Mouse (Mus musculus) liver, embryonic 13.5 days (tissue): ENCODE measurements around the gene Mme. TPM values are rescaled to one million over a fixed set of nuclear protein-coding genes. Genes with fewer than 3 reads are reported as not detected.

ENCODE experiments used
- ATAC-seq: fragments of 200-750 bp; cut with Nextera tagmentation; 2 replicates; pipeline ENCODE4 v1.8.0; 2017; ENCODE audit warnings: low read depth, mild to moderate bottlenecking, moderate number of reproducible peaks, moderate library complexity
- DNase-seq: peaks from one replicate; pipeline ENCODE4 v3.0.0; 2022
- H3K27ac ChIP-seq: fragments of 300-500 bp; sonication (generic); 2 replicates; pipeline ENCODE4 v1.5.1; 2015; ENCODE audit warnings: moderate library complexity, mild to moderate bottlenecking, inconsistent platforms
- H3K27me3 ChIP-seq: fragments of 300-500 bp; sonication (generic); 2 replicates; pipeline ENCODE4 v1.6.1; 2015; ENCODE audit warnings: mild to moderate bottlenecking, inconsistent platforms
- H3K36me3 ChIP-seq: fragments of 300-500 bp; sonication (generic); 2 replicates; pipeline ENCODE4 v1.6.1; 2015; ENCODE audit warnings: mild to moderate bottlenecking, inconsistent platforms
- H3K4me1 ChIP-seq: fragments of 300-500 bp; sonication (generic); replicated peaks from 2 replicates; pipeline ENCODE4 v1.6.1; 2015; ENCODE audit warnings: inconsistent platforms
- H3K4me2 ChIP-seq: fragments of 300-500 bp; sonication (generic); 2 replicates; pipeline ENCODE4 v1.6.1; 2015; ENCODE audit warnings: inconsistent platforms, mild to moderate bottlenecking, moderate library complexity
- H3K4me3 ChIP-seq: fragments of 300-500 bp; sonication (generic); replicated peaks from 2 replicates; pipeline ENCODE4 v1.5.1; 2015; ENCODE audit warnings: mild to moderate bottlenecking, inconsistent platforms
- H3K9ac ChIP-seq: fragments of 300-500 bp; sonication (generic); 2 replicates; pipeline ENCODE4 v1.6.1; 2015; ENCODE audit warnings: mild to moderate bottlenecking, inconsistent platforms
- H3K9me3 ChIP-seq: fragments of 300-500 bp; sonication (generic); replicated peaks from 2 replicates; pipeline ENCODE4 v1.6.1; 2016; ENCODE audit warnings: inconsistent platforms
- WGBS: fragments of 180-500 bp; shearing (Covaris S2); methylation state at CpG from one replicate; pipeline ENCODE4 v1.1.7; 2015; ENCODE audit not compliant: insufficient replicate concordance; 5-methylcytosine and 5-hydroxymethylcytosine counted together
- polyA plus RNA-seq: library from polyadenylated mRNA; unstranded; fragments of >200 nt; fragmentation: Nextera tagmentation; extraction: Ambion mirVana; gene quantifications from 2 replicates; pipeline ENCODE4 v1.2.1, GENCODE M21; 2015

The Mme gene
- 0.19 and 0.22 TPM in 2 replicates for polyA plus RNA-seq

DNA sequence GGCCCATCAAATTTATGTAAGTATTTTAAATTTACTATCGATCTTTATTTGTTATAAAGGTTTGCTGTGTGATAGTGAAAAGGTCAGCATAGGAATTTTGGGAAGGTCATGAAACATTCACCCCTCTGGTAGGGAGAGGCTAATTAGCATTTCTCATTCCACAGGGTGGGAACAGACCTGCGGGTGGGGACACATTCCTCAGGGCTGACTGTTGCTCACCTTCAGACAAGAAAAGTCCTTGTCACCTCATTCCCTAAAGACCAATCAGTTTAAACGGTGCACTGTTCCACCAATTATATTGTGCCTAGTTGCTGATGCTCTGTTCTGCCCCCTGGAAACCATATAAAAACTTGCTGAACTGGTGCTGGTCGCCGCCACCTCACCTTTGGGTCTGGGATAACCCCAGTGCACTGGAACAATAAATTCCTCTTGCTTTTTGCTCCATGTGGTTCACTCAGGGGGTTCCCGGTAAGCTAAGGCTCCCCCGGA lies at the start of gene Mme:
TSS of gene Mme (plus strand) at position 439 of the 489 bp plus-strand sequence.
- no peak within 1 kb of the TSS for H3K27ac ChIP-seq
- H3K27me3 ChIP-seq, result no peaks in the 10 kb centered on the region
- DNase-seq (no peak), ATAC-seq (no peak)
- H3K9ac ChIP-seq, result no peak within 1 kb of the TSS
- 63% methylated on average over 7 of the region's 7 CpGs for WGBS
- H3K4me3 ChIP-seq, result no peak within 1 kb of the TSS
- no peaks in the 10 kb centered on the region for H3K4me1 ChIP-seq
- no peaks in the 10 kb centered on the region for H3K9me3 ChIP-seq
- H3K4me2 ChIP-seq, result no peak within 1 kb of the TSS
- no peaks in the 10 kb centered on the region for H3K36me3 ChIP-seq

DNA sequence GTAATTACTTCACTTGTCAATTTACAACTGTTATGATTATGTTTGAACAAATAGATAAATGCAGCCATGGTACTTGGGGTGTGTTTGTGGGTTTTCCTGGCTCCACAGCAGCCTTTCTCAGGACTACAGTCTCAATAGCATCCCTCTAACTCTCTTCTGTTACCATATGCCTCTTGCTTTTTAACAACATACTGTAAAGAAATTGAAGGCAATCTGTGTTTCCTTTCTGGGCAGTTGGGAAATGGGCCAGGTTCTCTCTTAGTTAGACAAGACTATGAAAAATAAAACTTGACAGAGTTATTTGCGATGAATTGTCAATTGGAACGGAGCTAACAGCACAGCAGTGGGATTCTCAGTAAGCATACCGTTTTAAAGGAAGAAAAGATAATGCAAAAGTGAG lies 44.8 kb upstream of the Mme start:
- H3K4me3 ChIP-seq, result no peak overlapping the region
- H3K36me3 ChIP-seq, result no peaks in the 10 kb centered on the region
- H3K27ac ChIP-seq, result no peak overlapping the region
- H3K27me3 ChIP-seq, result no peaks in the 10 kb centered on the region
- H3K9ac ChIP-seq, result no peak overlapping the region
- no peak overlapping the region for H3K4me2 ChIP-seq
- 59% methylated on average over 3 of the region's 3 CpGs for WGBS
- DNase-seq (no peak), ATAC-seq (no peak)
- no peaks in the 10 kb centered on the region for H3K4me1 ChIP-seq
- no peaks in the 10 kb centered on the region for H3K9me3 ChIP-seq

DNA sequence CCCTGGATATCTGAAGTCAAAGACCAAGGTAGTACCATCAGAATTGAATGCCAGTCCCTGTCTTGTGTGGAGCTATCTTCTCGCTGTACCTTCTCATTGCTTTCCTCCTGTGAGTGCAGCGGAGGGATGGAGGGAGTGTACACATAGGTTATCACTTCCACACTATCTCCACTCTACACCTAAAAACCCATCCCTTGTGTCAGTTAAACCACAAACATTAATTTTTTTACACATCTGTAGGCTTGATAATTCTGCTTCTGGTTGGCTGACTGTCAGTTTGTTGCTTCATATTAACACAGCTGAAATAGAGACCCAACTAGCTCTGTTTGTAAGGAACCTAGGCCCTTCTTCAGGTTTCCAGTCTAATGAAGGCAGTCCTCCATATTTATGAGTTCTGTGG lies 43.3 kb upstream of the Mme start:
- DNase-seq (no peak), ATAC-seq (no peak)
- Histone ChIP-seq H3K27ac (no peak overlapping the region), H3K4me1 (no peaks in the 10 kb centered on the region), H3K9ac (no peak overlapping the region), H3K9me3 (no peaks in the 10 kb centered on the region), H3K36me3 (no peaks in the 10 kb centered on the region), H3K27me3 (no peaks in the 10 kb centered on the region), H3K4me2 (no peak overlapping the region), H3K4me3 (no peak overlapping the region)
- WGBS, result 64% methylated on average over 2 of the region's 2 CpGs

DNA sequence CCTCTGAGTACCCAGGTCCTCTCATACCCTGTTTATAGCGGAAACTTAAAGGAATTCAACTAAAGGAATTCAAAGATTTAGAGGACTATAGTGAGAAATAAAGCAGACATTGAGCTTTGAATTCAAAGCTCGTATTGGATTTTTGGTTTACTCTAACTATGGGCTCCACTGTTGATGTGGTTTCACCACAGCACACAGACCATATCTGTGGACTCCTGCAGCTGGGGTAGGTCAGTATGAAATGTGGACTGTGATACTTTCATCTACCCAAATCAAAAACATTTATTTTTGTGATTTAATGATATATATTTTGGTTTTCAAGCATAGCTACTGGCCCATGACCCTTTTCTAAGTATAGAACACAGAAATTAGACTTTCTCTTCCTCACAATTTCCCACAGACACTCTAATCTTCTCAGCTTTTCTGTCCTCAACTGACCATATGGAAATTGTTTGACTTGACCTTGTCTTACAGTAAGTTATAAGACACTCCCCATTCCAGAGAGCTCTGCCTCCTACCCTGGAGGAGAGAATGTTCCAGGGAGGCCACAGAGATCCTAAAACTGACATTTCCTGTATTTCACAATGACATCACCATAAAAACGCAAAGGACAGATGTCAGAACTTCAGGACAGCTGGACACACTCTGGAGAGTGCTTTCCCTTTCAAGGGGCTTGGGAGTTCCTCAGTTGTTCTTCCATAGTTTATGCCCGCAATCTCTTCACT lies 19.3 kb upstream of the Mme start:
- Histone ChIP-seq H3K36me3 (no peaks in the 10 kb centered on the region), H3K4me2 (no peak overlapping the region), H3K9ac (no peak overlapping the region), H3K4me3 (no peak overlapping the region), H3K27ac (no peak overlapping the region), H3K27me3 (no peaks in the 10 kb centered on the region), H3K9me3 (no peaks in the 10 kb centered on the region), H3K4me1 (no peaks in the 10 kb centered on the region)
- no peak for DNase-seq
- ATAC-seq, result no peak
- 54% methylated on average over 4 of the region's 4 CpGs for WGBS

DNA sequence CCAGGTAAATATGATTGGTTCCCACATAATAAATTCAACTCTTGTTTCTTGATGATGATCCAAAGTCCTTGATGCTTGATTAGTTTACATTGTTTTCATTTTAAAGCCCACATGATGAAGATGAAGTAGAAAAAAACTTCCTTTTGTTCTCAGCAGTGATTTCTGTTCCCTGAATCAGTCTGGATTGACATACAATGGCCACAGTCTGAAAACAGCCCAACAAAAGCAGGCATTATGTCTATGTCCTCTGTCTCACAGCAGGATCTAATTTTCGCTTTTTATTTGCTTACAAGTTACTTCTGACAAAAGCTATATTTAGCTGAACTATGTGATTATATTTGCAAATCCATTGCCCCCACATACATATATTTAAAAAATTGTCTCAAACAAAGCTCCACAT lies 17.7 kb upstream of the Mme start:
- H3K36me3 ChIP-seq, result no peaks in the 10 kb centered on the region
- H3K4me1 ChIP-seq, result no peaks in the 10 kb centered on the region
- DNase-seq (no peak), ATAC-seq (no peak)
- WGBS, result 64% methylated on average over 1 of the region's 1 CpGs
- no peak overlapping the region for H3K9ac ChIP-seq
- H3K9me3 ChIP-seq, result no peaks in the 10 kb centered on the region
- no peak overlapping the region for H3K27ac ChIP-seq
- H3K27me3 ChIP-seq, result no peaks in the 10 kb centered on the region
- no peak overlapping the region for H3K4me3 ChIP-seq
- no peak overlapping the region for H3K4me2 ChIP-seq

DNA sequence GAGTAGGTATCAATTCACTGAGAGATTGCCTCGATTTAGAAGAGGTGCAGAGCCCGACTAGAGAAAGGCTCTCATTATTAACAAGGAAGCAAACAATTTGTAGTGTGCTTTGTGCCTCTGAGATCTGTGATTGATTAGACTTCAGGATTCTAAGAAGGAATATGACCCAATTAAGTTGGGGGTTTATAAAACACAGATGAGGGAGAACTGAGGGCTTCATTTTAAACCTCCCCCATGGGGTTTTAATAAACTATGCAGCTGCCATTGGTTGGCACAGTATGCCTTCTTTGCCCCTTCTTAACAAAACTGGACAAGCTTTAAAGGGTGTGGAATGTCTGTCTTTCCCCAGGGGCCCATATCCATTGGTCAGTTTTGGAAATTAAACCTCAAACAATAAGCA lies 5.4 kb upstream of the Mme start:
- Histone ChIP-seq H3K4me2 (no peak overlapping the region), H3K9me3 (no peaks in the 10 kb centered on the region), H3K27me3 (no peaks in the 10 kb centered on the region), H3K27ac (no peak overlapping the region), H3K4me1 (no peaks in the 10 kb centered on the region), H3K9ac (no peak overlapping the region), H3K36me3 (no peaks in the 10 kb centered on the region), H3K4me3 (no peak overlapping the region)
- ATAC-seq, result no peak
- 40% methylated on average over 2 of the region's 2 CpGs for WGBS
- DNase-seq, result no peak

DNA sequence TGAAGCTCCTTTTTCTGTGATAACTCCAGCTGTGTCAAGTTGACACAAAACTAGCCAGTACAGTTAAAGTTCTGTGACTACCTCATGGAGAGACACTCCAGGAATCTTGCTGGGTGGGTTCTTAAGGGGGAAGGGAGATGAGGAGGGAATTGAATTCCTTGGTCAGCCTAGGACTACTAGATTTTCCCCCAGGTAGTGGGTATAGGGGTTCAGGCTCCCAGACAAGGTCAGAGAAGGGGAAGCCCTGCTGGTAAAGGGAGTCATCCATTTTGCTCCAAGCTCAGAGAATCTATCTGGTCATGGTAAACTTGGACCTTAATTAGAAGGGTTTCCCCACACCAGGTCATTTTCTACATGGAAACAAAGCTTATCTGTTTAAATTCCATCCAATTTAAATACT lies 2.4 kb downstream of the Mme start:
- no peaks in the 10 kb centered on the region for H3K4me1 ChIP-seq
- no peaks in the 10 kb centered on the region for H3K36me3 ChIP-seq
- H3K27me3 ChIP-seq, result no peaks in the 10 kb centered on the region
- H3K4me3 ChIP-seq, result no peak overlapping the region
- H3K9me3 ChIP-seq, result no peaks in the 10 kb centered on the region
- no peak overlapping the region for H3K9ac ChIP-seq
- no peak overlapping the region for H3K27ac ChIP-seq
- H3K4me2 ChIP-seq, result no peak overlapping the region
- DNase-seq (no peak), ATAC-seq (no peak)

DNA sequence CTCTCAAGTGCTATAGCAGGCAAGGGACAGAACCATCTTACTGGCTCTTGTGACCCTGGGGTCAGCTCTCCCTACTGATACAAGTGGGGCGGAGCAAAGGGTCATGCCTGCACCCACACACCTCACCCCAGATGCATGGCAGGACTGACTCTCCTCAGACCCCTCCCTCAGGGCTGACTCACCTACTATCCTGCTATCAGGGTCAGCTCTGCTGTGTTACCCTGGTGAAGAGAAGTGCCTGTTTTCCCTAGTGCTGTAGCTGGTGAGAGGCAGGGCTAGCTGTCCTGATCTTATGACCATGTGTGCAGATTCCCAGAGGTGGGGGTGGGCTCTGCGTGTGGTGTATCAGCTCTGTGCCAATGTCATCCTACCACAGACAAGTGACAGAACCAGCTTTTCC lies 30.8 kb downstream of the Mme start:
- H3K27me3 ChIP-seq, result no peaks in the 10 kb centered on the region
- H3K9me3 ChIP-seq, result no peaks in the 10 kb centered on the region
- H3K4me1 ChIP-seq, result no peaks in the 10 kb centered on the region
- H3K36me3 ChIP-seq, result no peaks in the 10 kb centered on the region
- 69% methylated on average over 2 of the region's 2 CpGs for WGBS
- H3K9ac ChIP-seq, result no peak overlapping the region
- H3K27ac ChIP-seq, result no peak overlapping the region
- H3K4me2 ChIP-seq, result no peak overlapping the region
- no peak overlapping the region for H3K4me3 ChIP-seq
- DNase-seq, result no peak
- no peak for ATAC-seq

DNA sequence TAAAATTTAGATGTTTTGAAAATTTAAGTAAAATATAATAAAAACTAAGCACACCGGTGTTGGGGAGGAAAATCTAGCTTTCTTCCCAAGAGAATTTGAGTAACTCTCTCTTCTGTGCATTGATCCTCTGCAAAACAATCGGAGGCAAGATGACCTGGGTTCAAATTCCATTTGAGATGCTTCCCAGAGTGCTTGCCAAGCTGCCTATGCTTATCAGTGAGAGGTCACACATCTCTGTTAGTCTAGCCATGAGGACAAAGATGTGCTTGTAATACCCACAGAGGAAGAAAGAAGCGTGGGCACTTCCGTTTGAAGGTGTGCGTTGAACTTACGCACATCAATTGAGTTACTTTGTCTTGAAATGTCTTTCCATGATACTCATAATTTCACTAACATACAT lies 53.0 kb downstream of the Mme start:
- no peak for ATAC-seq
- WGBS, result 67% methylated on average over 6 of the region's 6 CpGs
- H3K9ac ChIP-seq, result no peak overlapping the region
- no peak overlapping the region for H3K27ac ChIP-seq
- no peak overlapping the region for H3K4me2 ChIP-seq
- DNase-seq, result no peak
- H3K4me1 ChIP-seq, result no peaks in the 10 kb centered on the region
- H3K36me3 ChIP-seq, result no peaks in the 10 kb centered on the region
- H3K4me3 ChIP-seq, result no peak overlapping the region
- H3K9me3 ChIP-seq, result no peaks in the 10 kb centered on the region
- H3K27me3 ChIP-seq, result peaks cover 30% of the 10 kb centered on the region

DNA sequence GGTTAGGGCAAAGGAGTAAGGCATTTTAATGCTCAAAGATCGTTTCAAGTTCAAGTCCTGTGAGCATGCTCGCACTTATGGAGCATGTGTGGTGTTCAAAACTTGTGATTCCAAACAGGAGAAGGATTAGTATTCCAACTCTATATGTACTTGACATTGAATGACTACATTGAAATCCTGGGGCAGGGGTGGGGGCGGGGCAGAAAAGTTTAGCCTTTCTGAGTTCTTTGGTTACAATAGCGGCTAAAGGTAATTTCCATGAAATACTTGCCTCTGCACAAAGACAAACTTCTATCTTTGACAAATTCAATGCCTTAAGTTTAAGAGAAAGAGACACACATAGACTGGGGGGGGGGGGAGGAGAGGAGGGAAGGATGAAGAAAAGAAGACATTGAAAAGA lies 53.5 kb downstream of the Mme start:
- H3K4me3 ChIP-seq, result no peak overlapping the region
- ATAC-seq (no peak), DNase-seq (no peak)
- no peaks in the 10 kb centered on the region for H3K36me3 ChIP-seq
- H3K4me2 ChIP-seq, result no peak overlapping the region
- 45% methylated on average over 4 of the region's 4 CpGs for WGBS
- H3K9ac ChIP-seq, result no peak overlapping the region
- H3K4me1 ChIP-seq, result no peaks in the 10 kb centered on the region
- H3K27ac ChIP-seq, result no peak overlapping the region
- peaks cover 30% of the 10 kb centered on the region for H3K27me3 ChIP-seq
- no peaks in the 10 kb centered on the region for H3K9me3 ChIP-seq

DNA sequence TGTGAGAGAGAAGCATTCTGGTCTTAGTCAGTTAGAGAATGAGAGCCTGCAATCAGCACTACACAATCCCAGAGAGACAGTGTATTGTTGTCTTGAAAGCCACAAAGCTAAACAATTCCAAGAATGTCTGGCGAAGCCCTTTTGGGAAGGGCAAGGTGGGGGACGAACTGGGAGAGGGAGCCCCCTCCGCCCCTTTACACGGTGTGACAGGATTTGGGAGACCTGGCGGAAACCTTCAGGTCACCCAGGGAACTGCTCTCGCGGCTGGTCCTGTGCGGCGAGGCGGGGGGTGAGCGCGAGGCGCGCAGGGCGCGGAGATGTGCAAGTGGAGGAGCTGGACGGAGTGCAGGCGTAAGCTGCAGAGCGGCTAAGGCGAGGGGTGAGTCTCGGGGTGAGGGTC lies 53.9 kb downstream of the Mme start:
- H3K36me3 ChIP-seq, result no peaks in the 10 kb centered on the region
- 4% methylated on average over 15 of the region's 21 CpGs for WGBS
- ATAC-seq (no peak), DNase-seq (no peak)
- no peak overlapping the region for H3K9ac ChIP-seq
- no peaks in the 10 kb centered on the region for H3K4me1 ChIP-seq
- H3K9me3 ChIP-seq, result no peaks in the 10 kb centered on the region
- peak overlapping the region; percentile 47 for H3K4me3 ChIP-seq
- H3K27me3 ChIP-seq, result peaks cover 30% of the 10 kb centered on the region
- no peak overlapping the region for H3K27ac ChIP-seq
- H3K4me2 ChIP-seq, result peak overlapping the region; percentile 66

DNA sequence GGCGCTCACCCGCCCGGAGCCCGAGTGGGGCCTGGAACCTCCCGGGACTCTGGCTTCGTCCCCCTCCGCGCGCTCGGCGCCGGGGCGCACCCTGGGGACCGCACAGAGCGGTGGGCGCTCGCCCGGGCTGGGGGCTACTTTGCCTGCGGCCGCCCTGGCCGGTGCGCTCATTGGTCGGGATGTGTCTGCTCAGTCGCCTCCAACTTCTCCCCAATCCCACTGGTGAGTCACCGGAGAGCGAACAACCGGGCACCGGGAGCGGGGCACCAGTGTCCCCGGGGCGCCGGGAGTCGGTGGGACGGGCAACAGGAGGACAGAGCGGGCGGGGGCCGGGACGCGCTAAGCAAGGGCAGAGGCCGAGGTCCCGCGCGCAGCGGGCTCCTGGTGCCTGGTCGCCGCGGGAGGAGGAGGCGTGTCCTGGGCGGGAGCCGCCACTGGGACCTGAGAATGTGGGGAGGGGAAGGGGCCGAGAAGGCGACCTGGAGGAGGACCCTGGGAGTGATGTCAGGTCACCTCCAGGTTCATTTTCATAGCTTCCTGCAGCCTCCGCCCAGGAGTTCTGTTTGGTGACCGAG lies 54.4 kb downstream of the Mme start:
- Histone ChIP-seq H3K36me3 (no peaks in the 10 kb centered on the region), H3K4me1 (no peaks in the 10 kb centered on the region), H3K27ac (no peak overlapping the region), H3K9ac (no peak overlapping the region), H3K4me3 (peak overlapping the region; percentile 47), H3K4me2 (peak overlapping the region; percentile 66), H3K9me3 (no peaks in the 10 kb centered on the region), H3K27me3 (peaks cover 30% of the 10 kb centered on the region)
- WGBS, result under 1% methylated on average over 54 of the region's 54 CpGs
- no peak for ATAC-seq
- DNase-seq, result no peak
